Mouse (Mus musculus) lung, postnatal 25 days (tissue): ENCODE results near the gene Psmb6.
"Not testable (repeated sequence)": the region's sequence is repeated elsewhere in the genome, so short reads cannot be mapped to it uniquely, and the experiment has no call there.

Experiments used
- DNase-seq: peaks from one replicate; pipeline ENCODE4 v3.0.0; 2022; ENCODE audit warnings: low spot score

The Psmb6 gene

DNA sequence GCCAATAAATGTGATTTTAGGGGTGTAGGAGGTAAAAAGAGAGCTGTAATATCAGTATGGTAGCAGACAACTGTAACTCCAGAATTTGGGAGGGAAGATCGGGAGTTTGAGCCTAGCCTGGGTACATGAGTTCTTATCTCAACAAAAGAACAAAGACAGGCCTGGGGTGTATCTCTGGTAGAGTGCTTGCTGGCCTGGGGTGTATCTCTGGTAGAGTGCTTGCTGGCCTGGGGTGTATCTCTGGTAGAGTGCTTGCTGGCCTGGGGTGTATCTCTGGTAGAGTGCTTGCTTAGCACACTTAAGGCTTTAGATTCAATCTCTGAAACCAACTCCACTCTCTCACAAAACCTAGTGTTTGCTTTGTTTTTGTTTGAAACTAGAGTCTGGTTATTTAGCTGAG, 45.4 kb downstream of the Psmb6 start:
- not testable (repeated sequence) for DNase-seq

DNA sequence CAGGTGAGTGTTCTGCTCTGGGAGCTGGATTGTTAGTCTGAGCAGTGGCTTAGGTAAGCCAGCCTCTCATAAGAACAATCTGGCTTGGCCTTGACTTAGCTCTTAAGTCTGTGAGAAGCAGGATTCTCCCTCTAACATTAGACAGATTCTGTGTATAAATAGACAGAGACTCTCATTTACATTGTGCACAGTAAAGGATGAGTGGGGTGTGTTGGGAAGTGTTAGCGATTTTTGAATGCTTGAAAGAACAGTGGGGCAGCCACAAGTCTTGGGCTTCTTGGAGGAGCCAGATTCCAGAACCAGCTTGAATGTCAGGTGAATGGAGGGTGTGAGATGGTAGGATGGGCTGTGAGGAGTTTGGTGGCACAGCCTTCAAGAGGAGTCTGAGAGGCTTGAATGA, 46.5 kb downstream of the Psmb6 start:
- no peak for DNase-seq

- no peak for DNase-seq
Observed at GRCm38 (mm10) chr11:70572348-70572902, 47.3 kb downstream of the Psmb6 start.

- DNase-seq = no peak
Observed at GRCm38 (mm10) chr11:70573872-70574271, 48.7 kb downstream of the Psmb6 start.

DNA sequence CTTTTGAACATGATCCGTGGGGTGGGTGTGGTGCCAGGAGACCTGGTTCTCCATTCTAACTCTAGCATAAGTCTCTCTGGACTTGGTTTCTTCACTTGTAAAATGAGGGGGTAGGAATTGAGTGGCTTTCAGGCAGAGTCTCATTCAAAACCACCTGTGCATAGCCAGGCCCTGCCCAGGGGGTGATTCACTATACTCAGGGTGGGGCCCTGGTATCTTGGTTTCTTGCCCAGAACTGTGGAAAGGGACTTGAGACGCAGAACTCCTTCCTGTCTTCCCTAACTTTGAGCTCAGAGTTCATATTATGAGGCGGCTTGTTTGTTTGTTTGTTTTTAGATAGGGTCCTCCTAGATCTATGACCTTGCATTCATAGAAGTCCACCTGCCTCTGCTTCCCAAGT, 52.0 kb downstream of the Psmb6 start:
- DNase-seq = no peak
